28 mouse cellular contexts compared by ENCODE assay signal in genomic region chr7:113130552-113130951, GRCm38 (mm10).
DNase-seq lines count a peak whose midpoint lies in the region; ATAC-seq and TF ChIP-seq lines count a peak whose summit lies in the region.
"Had no signal": no experiment of that assay in that cellular context is flagged by ENCODE, and none has a peak within 500 bp of the region (broad histone marks: within the 10 kb centered on the region; RNA-seq: fewer than 3 reads in every experiment).

No protein-coding gene starts in this region.

- H3K4me3 ChIP-seq in hindbrain, embryonic 12.5 days: no peak overlapping the region
- no peak overlapping the region for H3K4me3 ChIP-seq in hindbrain, embryonic 16.5 days (ENCODE audit: low read length)
- no peak overlapping the region for H3K4me3 ChIP-seq in midbrain, embryonic 11.5 days (ENCODE audit: low read depth, low read length)
- no peak overlapping the region for H3K4me3 ChIP-seq in midbrain, embryonic 15.5 days
- H3K4me3 ChIP-seq: embryonic facial prominence, embryonic 10.5 days; embryonic facial prominence, embryonic 13.5 days; erythroblast, embryonic 14.5 days; heart, adult 2 months; heart, embryonic 10.5 days; heart, embryonic 13.5 days had no signal

- no peaks in the 10 kb centered on the region for H3K9me3 ChIP-seq in hindbrain, embryonic 12.5 days (replicated peaks)
- H3K9me3 ChIP-seq in hindbrain, embryonic 16.5 days (ENCODE audit: control insufficient read depth, low read length): no peaks in the 10 kb centered on the region
- no peaks in the 10 kb centered on the region for H3K9me3 ChIP-seq in midbrain, embryonic 11.5 days (ENCODE audit: control insufficient read depth, low read length)
- H3K9me3 ChIP-seq in midbrain, embryonic 15.5 days: no peaks in the 10 kb centered on the region
- H3K9me3 ChIP-seq: embryonic facial prominence, embryonic 10.5 days; embryonic facial prominence, embryonic 13.5 days; heart, embryonic 10.5 days had no signal

- H3K4me1 ChIP-seq in hindbrain, embryonic 12.5 days: peaks cover 9% of the 10 kb centered on the region
- no peaks in the 10 kb centered on the region; the same call in 1 of the 2 replicates for H3K4me1 ChIP-seq in hindbrain, embryonic 16.5 days (ENCODE audit: control insufficient read depth, insufficient read depth, low read depth, low read length)
- peaks cover 10% of the 10 kb centered on the region; the same call in 1 of the 2 replicates for H3K4me1 ChIP-seq in midbrain, embryonic 11.5 days (ENCODE audit: control insufficient read depth, insufficient read depth, low read length)
- H3K4me1 ChIP-seq in midbrain, embryonic 15.5 days: peaks cover 14% of the 10 kb centered on the region; the same call in 1 of the 2 replicates
- H3K4me1 ChIP-seq: heart, embryonic 10.5 days had no signal

- no peak for DNase-seq in midbrain, embryonic 11.5 days (ENCODE audit: low spot score, missing footprints)
- peak; percentile 44 for DNase-seq in brain, embryonic 14.5 days (ENCODE audit: low read depth)
- no peak for DNase-seq in lung, postnatal 36 days
- DNase-seq: adrenal gland, adult 2 months; adrenal gland, postnatal 14 days; cerebellum, adult 11-12 months; cerebellum, adult 8-10 months; cerebellum, postnatal 10 days; cerebellum, postnatal 36 days; embryo, embryonic 11 days; gastrocnemius, postnatal 10 days; gastrocnemius, postnatal 36 days; heart, adult 2 months; heart, postnatal 14 days; heart, postnatal 4 days had no signal

- no peaks in the 10 kb centered on the region for H3K36me3 ChIP-seq in hindbrain, embryonic 12.5 days
- H3K36me3 ChIP-seq in hindbrain, embryonic 16.5 days (ENCODE audit: control insufficient read depth, insufficient read depth, low read length): no peaks in the 10 kb centered on the region
- H3K36me3 ChIP-seq in midbrain, embryonic 11.5 days (ENCODE audit: control insufficient read depth, insufficient read depth, low read length): no peaks in the 10 kb centered on the region
- H3K36me3 ChIP-seq in midbrain, embryonic 15.5 days (replicated peaks): no peaks in the 10 kb centered on the region
- H3K36me3 ChIP-seq: embryonic facial prominence, embryonic 10.5 days; embryonic facial prominence, embryonic 13.5 days; heart, embryonic 10.5 days; heart, embryonic 13.5 days had no signal

- H3K4me2 ChIP-seq in hindbrain, embryonic 12.5 days (replicated peaks): no peak overlapping the region
- no peak overlapping the region for H3K4me2 ChIP-seq in hindbrain, embryonic 16.5 days (ENCODE audit: low read length)
- no peak overlapping the region for H3K4me2 ChIP-seq in midbrain, embryonic 11.5 days
- H3K4me2 ChIP-seq in midbrain, embryonic 15.5 days: no peak overlapping the region
- H3K4me2 ChIP-seq: embryonic facial prominence, embryonic 13.5 days; heart, embryonic 13.5 days had no signal

- no peaks in the 10 kb centered on the region; the same call in 1 of the 2 replicates for H3K27me3 ChIP-seq in hindbrain, embryonic 12.5 days
- H3K27me3 ChIP-seq in hindbrain, embryonic 16.5 days (replicated peaks; ENCODE audit: control insufficient read depth, insufficient read depth, low read length): no peaks in the 10 kb centered on the region
- no peaks in the 10 kb centered on the region for H3K27me3 ChIP-seq in midbrain, embryonic 11.5 days (ENCODE audit: control insufficient read depth, insufficient read depth, low read length)
- H3K27me3 ChIP-seq in midbrain, embryonic 15.5 days (replicated peaks): no peaks in the 10 kb centered on the region
- H3K27me3 ChIP-seq: embryonic facial prominence, embryonic 13.5 days had no signal

- 0 out of 2 replicates have a peak, but pooled peaks have one; percentile 13 for ATAC-seq in hindbrain, embryonic 12.5 days (ENCODE audit: low FRiP score)
- no peak for ATAC-seq in hindbrain, embryonic 16.5 days
- 0 out of 2 replicates have a peak, but pooled peaks have one; percentile 4 for ATAC-seq in midbrain, embryonic 11.5 days (ENCODE audit: low FRiP score)
- ATAC-seq in midbrain, embryonic 15.5 days (replicated peaks): no peak
- ATAC-seq: CD4-positive, CD25-positive, alpha-beta regulatory T cell, adult 4 months; forebrain, embryonic 14.5 days; hindbrain, postnatal 0 days; inflammation-experienced regulatory T-cells, adult 6 months; intestine, embryonic 16.5 days had no signal

- H3K9ac ChIP-seq in hindbrain, embryonic 12.5 days: no peak overlapping the region
- H3K9ac ChIP-seq in hindbrain, embryonic 16.5 days (ENCODE audit: low read depth, low read length): no peak overlapping the region
- no peak overlapping the region for H3K9ac ChIP-seq in midbrain, embryonic 11.5 days (ENCODE audit: low read length)
- H3K9ac ChIP-seq in midbrain, embryonic 15.5 days: no peak overlapping the region
- H3K9ac ChIP-seq: embryonic facial prominence, embryonic 13.5 days; heart, embryonic 13.5 days had no signal

- H3K27ac ChIP-seq in hindbrain, embryonic 12.5 days: no peak overlapping the region
- H3K27ac ChIP-seq in hindbrain, embryonic 16.5 days (ENCODE audit: low read depth, low read length): no peak overlapping the region
- no peak overlapping the region for H3K27ac ChIP-seq in midbrain, embryonic 11.5 days (ENCODE audit: low read depth, low read length)
- no peak overlapping the region for H3K27ac ChIP-seq in midbrain, embryonic 15.5 days
- H3K27ac ChIP-seq: embryonic facial prominence, embryonic 10.5 days; embryonic facial prominence, embryonic 13.5 days; heart, adult 2 months; heart, embryonic 10.5 days; heart, embryonic 13.5 days; hindbrain, postnatal 0 days had no signal

- 48% methylated on average over 6 of the region's 6 CpGs for WGBS in hindbrain, embryonic 12.5 days
- 45% methylated on average over 6 of the region's 6 CpGs for WGBS in hindbrain, embryonic 16.5 days
- 54% methylated on average over 6 of the region's 6 CpGs for WGBS in midbrain, embryonic 11.5 days
- 36% methylated on average over 6 of the region's 6 CpGs for WGBS in midbrain, embryonic 15.5 days

- TF ChIP-seq CTCF in brain, embryonic 14.5 days (IDR thresholded peaks at IDR 0.05; ENCODE audit: borderline replicate concordance, extremely low read depth, insufficient read depth, insufficient read length): no peak

- no peak for TF ChIP-seq POLR2A in brain, embryonic 14.5 days (IDR thresholded peaks at IDR 0.05; ENCODE audit: borderline replicate concordance, extremely low read depth, insufficient read depth, insufficient read length, poor library complexity, severe bottlenecking)

Comparison
In these comparisons a context has a peak if more than half of its experiments do, and no peak if none do; other contexts are left out.
1. ATAC-seq: peak in hindbrain, embryonic 12.5 days (single experiment) and midbrain, embryonic 11.5 days (single experiment); none in hindbrain, embryonic 16.5 days (single experiment) and midbrain, embryonic 15.5 days (single experiment).